Mouse (Mus musculus) 3T3-L1 (cell line): ENCODE results near the gene Olfr1412.

Source experiments
- DNase-seq: peaks from one replicate; pipeline ENCODE4 v3.0.0-alpha.2; 2015; ENCODE audit warnings: low read depth, low spot score

Gene Olfr1412

DNA sequence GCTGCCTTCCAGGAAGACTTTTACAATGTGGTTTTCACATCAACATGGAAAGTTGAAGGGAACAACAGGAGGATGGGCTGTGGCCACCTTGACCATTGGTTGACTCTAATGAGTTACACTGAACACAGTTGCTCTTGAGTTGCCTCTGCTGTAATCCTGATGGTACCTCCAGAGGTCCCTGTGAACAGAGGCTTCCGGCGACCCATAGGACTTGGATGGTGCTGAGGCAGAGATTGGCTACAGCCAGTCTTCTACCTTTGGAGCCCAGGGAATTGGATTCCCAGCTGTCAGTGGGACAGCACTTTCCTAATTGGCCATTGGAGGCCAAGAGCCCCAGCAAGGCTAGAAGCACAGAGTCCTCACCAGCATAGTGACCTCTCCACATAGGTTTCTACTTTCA lies at the start of gene Olfr1412:
Gene Olfr1412, plus strand, starts transcription at position 301 of the 400 bp plus-strand sequence.
- no peak for DNase-seq

DNA sequence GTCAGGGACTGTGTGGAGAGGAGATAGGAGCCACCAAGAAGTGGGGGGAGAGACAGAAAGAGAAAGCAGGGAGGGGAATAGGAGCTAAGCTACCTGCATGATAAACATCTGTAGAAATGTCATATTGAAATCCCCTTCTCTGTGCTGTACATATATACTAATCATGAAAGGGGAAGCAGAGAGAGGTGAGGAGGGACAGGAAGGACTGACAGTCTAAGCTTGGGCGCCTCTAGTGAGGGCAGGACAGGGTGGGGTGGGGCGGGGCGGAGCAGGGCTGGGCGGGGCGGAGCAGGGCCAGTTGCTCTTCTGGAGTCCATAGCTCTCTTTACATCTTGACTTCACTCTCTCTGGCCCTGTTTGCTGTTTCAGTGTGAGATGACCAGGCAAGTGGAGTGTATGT lies 48.6 kb upstream of the Olfr1412 start:
- DNase-seq, result no peak

DNA sequence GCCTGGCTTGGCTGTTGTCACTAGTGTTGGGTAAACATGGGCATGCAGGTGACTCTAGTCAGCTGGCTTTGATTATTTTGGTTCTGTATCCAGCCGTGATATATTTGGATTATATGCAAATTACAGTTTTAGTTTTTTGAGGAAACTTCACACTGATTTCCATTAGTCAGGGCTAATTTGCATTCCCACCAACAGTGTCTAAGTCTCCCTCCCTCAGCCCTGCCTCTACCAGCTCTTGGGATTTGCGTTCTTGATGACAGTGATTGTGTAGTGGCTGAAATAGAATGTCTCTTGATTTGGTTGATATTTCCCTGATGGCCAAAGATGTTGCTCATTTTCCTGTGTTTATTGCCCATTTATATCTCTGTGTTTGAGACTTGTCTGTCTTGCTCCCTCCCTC lies 46.5 kb upstream of the Olfr1412 start:
- no peak for DNase-seq

DNA sequence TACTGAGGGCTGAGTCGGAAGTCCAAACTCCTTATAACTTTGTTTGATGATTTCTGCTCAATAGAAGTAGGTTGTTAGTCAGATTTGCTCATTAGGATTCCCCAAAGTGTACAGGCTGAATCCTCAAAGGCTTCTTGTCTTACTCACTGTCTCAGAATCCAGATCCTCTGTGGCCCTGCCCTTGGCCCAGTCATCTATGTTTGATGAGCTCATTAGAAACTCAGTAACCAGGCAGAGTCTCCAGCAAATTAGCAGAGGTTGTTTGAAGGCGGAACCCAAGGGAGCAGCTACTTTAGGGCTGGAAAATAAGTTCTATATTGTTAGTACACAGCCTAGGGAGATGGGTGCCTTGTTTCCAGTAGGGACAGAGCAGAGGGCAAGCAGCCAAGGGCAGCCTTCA lies 39.6 kb upstream of the Olfr1412 start:
- DNase-seq, result no peak

DNA sequence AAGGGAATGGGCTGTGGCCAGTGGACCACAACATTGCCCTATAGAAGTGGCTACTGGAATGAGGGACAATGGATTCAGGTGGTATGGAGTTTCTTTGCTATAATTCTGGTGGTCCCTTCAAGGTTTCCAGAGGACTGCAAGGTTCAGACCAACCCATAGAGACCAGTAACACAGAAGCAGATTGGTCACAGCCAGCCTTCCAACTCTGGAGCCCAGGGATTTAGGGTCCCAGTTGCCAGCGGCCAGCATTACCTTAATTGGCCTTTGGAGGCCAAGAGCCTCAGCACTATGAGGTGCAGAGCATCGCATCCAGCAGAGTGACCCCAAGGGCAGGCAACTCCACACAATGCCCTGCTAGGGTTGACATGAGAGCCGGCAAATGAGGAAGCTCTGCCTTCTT lies 14.6 kb upstream of the Olfr1412 start, which contains the start of gene Olfr1413:
Gene Olfr1413, plus strand, starts transcription at position 301 of the 400 bp plus-strand sequence.
- no peak for DNase-seq

DNA sequence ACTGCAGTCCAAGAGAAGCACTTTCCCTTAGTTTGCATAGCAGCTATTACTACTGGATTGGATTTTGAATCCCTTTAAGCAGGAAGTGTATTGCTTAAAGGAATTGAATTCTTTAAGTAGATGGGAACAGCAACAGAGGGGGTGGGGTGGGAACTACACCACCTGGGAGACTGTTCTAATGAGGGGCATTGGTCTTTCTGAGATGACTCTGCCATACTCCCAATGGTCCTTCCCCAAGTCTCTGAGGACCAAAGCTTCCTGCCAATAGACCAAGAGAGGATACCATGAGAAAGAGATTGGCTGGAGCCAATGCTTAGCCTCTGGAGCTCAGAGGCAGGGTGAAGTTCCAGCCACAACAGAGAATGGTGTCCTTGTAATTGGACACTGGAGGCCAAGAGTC lies 8.5 kb downstream of the Olfr1412 start, which contains the start of gene Olfr1411:
Gene Olfr1411, plus strand, starts transcription at position 301 of the 400 bp plus-strand sequence.
- DNase-seq, result no peak

DNA sequence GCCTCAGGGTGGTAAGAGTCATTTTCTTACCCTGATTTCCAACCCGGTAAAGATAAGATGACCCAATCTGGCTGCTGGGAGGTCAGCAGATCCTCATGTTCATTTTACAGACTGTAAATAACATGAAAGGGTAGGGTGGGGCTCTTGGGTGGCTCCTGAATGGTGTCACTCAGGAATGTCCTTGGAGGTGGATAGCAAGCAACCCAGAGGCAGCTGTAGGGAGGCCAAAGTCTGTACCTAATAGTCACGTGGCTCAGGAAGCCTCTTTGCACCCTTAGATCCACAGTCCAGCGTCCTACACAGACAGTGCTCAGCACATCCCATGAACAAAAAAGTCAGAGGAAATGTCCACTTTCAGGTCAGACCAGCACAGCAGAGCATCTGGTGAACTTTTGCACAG lies 10.4 kb downstream of the Olfr1412 start:
- DNase-seq, result no peak

DNA sequence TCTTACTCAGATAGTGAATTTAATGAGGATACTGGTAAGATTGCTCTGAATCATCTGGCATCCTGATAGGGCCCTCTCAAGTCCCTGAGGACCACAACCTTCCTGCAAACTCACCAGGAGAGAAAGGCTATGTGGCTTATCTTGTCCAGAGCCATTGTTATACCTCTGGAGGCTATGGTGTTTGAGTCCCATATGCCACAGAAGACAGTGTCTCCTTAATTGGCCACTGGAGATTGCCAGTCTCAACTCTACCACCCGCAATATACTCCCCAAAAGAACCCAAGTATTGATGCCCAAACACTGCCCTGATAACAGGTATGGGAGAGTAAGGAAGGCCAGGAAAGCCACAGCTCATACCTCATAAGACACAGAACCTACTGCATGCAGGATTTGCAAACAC lies 19.9 kb downstream of the Olfr1412 start, which contains the start of gene Olfr1410:
Gene Olfr1410, plus strand, starts transcription at position 301 of the 400 bp plus-strand sequence.
- no peak for DNase-seq

DNA sequence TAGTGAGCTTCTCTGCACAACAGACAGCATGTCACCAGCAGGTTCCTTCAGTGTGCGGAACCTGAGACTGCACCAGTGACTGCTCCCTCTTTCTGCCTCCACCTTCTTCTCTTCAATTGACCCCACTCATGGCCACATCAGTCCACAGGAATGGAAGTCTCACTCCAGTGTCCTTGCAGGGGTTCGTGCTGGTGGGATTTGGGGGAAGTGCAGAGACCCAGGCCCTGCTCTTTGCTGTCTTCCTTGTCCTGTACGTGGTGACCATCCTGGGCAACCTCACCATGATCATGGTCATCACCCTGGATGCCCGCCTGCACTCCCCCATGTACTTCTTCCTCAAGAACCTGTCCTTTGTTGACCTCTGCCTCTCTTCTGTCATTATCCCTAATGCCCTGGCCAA lies 22.1 kb downstream of the Olfr1412 start:
- no peak for DNase-seq

DNA sequence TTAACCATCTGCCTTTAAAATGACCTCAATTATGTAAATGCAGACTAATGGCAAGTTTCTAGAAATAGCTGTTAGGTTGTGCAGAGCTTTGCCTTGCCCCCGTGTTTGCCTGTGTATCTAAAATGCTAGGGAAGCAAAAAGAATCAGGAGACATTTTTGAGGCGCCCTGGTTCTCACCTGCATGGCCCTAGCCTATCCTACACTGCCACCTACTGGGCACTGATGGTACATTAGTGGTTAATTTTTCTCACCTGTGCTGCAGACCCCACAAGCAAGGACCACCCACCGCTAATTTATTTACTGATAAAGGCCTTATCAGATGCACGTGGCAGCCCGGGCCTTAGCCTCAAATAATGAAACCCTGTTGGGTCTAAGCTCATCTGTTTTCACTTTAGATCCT lies 25.4 kb downstream of the Olfr1412 start:
- peak; percentile 51 for DNase-seq

DNA sequence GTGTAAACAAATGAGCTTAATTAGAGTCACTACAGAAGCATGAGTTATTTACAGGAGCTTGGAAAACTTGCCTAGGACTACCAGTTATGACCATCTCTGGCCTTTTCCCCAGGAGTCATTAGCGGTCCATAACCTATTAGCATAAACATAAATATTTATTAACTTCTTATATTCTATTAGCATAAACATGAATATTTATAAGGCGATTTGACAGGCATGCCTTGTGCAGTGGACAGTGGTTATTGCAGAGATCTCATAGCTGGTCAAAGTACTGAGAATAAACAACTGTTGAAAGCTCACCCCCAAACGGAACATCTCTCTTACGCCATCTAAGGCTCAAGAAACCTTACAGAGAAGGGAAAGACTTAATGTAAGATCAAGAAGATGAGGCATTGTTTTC lies 27.6 kb downstream of the Olfr1412 start:
- DNase-seq, result no peak

DNA sequence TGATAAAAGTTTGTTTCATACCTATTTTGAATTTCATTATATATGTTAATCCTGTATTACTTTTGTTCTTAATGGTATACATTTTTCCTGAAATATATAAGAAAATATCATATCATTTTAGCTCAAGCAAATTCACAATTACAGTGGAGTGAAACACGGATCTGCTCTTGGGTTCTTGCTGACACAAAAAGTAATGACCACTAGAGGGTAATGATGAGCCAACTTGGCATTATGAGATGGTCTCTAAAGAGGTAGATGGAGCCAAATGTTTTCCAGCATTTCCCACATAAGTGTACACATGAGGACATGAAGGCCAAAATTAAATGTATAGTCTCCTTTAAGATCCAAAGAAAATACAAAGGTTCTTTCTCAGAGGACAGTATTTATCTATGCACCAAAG lies 28.9 kb downstream of the Olfr1412 start:
- peak; percentile 78 for DNase-seq

DNA sequence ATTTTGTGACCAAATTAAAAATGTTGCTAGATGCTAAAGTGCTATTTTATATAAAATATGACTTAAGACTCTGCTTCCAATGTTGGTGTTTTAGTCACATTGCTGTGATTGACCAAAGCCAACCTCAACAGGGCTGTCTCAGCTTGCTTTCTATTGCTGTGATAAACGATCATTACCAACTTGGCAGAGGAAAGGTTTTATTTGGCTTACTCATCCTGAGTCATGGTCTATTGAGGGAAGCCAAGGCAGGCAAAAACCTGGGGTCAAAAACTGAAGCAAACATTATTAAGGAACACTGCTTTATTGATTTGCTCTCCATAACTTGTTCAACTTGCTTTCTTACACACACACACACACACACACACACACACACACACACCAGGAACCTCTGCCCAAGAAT lies 30.5 kb downstream of the Olfr1412 start:
- peak; percentile 83 for DNase-seq

DNA sequence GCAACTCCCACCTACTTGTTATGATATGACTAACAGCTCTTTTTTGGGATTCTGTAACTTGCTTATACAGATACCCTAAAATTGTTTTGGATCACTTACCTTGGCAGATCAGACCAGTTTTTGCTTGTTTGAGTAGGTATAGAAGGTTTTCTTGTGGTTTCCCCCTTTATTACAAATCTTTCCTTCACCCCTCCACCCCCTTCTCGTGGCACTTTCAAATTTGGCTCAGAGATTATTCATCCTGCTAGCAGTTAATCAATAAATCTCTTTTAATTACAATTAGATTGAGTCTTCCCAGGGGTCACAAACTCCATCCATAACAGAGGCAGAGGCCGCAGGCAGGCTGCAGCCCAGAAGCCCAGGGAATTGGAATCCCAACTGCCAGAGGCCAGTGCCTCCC lies 31.9 kb downstream of the Olfr1412 start, which contains the start of gene Olfr12:
Gene Olfr12, plus strand, starts transcription at position 301 of the 400 bp plus-strand sequence.
- no peak for DNase-seq

DNA sequence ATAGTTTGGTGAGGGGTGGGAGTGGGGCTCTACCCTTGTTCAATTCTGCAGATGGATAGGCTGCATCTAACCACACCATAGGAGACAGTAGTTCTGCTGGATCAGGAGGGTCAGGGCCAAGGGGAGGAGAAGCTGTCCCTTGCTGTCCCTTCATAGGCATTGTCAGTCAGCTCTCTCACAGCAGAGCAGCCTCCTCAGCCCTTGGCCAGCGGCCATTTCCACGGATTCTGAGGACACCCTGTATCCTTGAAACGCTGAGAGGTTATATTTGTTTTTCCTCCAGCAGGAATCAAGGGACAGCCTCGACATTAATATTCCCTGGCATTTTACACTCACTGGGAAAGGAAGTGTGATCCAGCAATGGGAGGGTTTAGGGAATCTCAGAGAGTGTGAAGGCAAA lies 32.8 kb downstream of the Olfr1412 start:
- no peak for DNase-seq

DNA sequence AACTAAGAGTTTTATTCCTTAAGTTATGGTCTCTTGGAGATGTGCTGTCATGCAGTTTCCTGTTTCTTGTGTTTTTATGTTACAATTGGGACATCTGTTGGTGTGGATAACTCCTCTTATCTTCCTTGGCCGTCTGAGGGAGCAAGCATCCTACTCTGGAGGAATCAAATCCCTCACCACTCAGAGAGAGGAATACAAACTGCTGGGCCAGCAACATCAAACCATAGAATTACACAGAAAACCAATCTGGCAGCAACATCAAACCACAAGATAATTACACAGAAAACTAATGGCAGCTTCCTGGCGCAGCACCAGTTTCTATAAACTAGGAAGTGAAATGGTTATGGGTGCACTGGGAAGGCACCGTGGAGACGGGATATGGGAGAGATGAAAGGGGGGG lies 42.6 kb downstream of the Olfr1412 start:
- no peak for DNase-seq

DNA sequence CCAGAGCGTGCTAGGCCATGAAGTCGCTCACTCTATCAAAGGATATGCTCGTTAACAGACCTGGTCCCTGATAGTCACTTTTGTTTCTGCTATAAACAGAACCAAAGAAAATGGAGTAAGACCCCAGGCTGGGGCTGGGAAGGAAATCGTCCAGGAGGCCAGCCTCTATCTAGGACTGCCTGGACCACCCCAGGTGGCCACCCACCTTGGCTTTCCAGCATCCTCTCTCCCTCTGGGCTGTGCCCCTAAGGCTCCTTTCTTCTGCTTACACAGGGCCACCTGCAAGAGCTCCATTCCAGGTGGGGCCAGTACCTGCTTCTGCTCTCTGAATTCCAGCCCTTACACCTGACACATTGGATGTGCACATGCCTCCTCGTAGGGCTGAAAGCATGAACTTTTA lies 46.6 kb downstream of the Olfr1412 start:
- no peak for DNase-seq

DNA sequence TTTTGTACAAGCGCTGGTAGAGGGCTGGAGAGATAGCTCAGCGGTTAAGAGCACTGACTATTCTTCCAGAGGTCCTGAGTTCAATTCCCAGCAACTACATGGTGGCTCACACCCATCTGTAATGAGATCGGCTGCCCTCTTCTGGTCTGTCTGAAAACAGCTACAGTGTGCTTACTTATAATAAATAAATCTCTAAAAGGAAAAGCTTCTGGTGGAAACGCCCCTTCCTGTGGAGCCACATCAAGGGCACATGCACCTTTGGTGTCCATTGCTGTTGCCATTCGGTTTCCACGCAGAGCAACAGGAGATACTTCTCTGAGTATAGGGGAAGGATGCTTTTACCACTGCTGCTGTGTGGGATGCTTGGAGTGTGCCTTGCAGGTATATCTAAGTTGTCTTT lies 47.4 kb downstream of the Olfr1412 start:
- peak; percentile 32 for DNase-seq

DNA sequence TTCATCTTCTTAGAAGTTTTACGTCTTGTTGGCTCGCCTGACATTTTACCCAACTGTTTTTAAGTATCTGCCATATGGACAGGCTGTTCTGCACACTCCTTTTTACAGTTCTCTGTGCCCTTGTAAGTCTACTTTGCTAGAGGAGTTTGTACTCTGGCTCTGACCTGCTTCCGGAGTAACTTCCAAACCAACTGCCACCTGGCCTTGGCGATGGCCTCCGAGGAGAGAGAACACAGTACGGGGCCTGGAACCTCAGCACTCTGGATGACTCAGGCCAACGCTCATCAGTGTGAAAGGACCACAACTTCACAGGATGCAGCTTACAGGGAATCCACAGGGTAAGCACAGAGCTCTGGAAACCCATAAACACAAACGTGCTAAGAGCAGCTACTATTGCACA lies 48.1 kb downstream of the Olfr1412 start:
- no peak for DNase-seq

DNA sequence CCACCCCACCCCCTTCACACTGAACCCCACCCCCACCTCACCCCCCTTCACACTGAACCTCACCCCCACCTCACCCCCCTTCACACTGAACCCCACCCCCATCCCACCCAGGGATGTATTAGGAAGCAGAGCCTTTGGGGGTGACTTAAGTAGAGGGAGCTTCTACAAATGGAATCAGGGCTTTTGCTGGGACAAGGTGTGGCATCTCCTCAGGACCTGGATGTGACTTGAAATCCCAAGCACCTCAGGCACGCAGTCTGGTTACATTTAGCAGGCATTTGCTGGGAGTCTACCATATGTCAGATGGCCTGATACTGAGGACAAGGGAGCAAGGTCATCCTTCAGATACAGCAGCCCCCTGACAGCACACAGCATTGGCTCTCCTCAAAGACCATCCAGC lies 49.0 kb downstream of the Olfr1412 start:
- no peak for DNase-seq

DNA sequence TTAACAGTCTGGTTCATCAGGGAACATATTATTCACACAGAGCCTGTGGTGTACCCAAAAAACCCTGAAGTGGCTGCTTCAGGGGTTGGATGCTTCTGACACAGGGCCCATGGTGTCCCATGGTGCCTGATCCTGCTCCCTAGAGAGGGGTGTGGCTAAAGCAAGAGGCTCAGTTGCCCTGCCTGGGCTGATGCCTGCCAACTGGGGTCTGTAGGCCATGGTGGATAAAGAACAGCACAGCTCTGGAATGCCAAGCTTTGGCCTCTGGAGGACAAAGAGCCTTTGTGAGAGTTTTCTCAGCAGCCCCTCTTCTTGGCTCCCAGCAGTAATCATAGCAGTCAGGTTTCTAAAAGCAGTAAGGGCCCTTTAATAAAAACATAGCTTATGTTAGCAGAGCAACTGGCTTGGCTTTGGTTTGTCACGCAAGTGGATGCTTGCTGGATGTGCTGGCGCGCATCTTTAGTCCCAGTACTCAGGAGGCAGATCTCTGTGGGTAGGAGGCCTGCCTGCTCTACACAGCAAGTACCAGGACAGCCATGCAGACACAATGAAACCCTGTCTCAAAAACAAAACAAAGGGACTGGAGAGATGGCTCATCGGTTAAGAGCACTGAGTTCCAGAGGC lies 49.5 kb downstream of the Olfr1412 start:
- DNase-seq, result peak; percentile 30

DNA sequence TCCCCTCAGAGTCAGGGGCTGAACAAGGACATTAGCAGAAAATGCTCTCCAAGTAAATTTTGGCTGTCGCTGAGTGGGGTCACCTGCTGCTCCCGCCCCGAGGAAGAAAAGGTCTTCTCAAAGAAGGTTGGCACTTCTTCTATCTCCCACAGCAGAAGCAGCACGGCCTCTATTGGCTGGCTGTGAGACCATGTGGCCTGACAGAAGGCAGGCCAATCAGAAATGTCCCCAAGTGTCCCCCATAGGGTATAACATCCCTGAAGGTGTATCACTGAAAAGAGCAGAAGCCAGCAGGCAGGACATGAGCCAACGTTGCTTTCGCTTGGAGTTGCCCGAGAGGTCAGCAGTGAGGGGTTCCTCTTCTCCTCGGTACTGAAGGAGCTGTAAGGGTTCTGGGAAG lies 50.4 kb downstream of the Olfr1412 start:
- DNase-seq, result no peak

DNA sequence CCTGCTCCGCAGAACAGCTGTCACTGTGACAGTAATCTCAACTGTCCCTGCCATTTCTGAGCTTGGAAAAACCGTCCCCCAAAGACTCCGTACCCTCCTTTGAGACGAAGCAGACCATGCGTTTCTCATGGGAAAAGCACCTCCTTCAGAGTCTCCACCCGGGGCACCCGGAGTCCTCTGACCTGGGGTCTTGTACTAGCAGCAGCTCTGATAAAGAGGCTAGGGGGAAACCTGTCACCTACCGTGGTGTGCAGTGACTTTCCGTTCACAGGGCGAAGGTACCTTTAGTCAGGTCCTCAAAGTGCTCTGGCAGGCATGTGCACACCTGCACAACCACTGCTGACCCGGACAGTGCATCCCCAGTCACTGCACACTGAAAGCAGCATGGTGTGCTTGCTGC lies 51.1 kb downstream of the Olfr1412 start:
- DNase-seq, result no peak
